Mouse (Mus musculus) left cerebral cortex, postnatal 14 days (tissue): ENCODE results near the gene Sostdc1. TPM values are rescaled to one million over a fixed set of nuclear protein-coding genes. Genes with fewer than 3 reads are reported as not detected.
A peak's percentile ranks its signal among the peaks of the same experiment; 100 is the strongest.

Experiments used
- DNase-seq, 2 experiments: peaks; one replicate each; pipeline ENCODE4 v3.0.0; 2021 to 2022; ENCODE audit warnings: low spot score in 2 of 2, mixed read lengths in 1 of 2
- intact Hi-C: fragments of 180-260 bp; cut with DNase I; formaldehyde crosslinking; loops from one replicate; pipeline ENCODE4 v1.15.1; 2025
- long read RNA-seq, 2 experiments: library from polyadenylated mRNA; stranded (forward); transcript quantifications; one replicate each; pipeline ENCODE4 v2.0.0; 2021
- total RNA-seq, 2 experiments: library from RNA; stranded (reverse); gene quantifications; 2 replicates each; pipeline ENCODE4 v1.2.3; 2021

The Sostdc1 gene
- 1 to 10 TPM; 5.5 TPM for total RNA-seq
- long read RNA-seq, experiment 1, partial matches to known transcripts = 0 of 2 reads
- long read RNA-seq, experiment 1, other reads (novel, unspliced or antisense) = 0 of 2 reads
- long read RNA-seq, experiment 2, transcript Sostdc1-201 (2 exons, 1,781 nt) = major isoform, 7 of 7 reads
- long read RNA-seq, experiment 2, partial matches to known transcripts = 0 of 7 reads
- long read RNA-seq, experiment 2, other reads (novel, unspliced or antisense) = 0 of 7 reads

GRCm38 (mm10) chr12:36313916-36314315 is at the start of gene Sostdc1:
Gene Sostdc1 (plus strand): TSS chr12:36314139.
- no peak for DNase-seq
- intact Hi-C loops = no loop called here

GRCm38 (mm10) chr12:36267670-36268246 is 46.2 kb upstream of the Sostdc1 start:
- no peak for DNase-seq
- intact Hi-C loops = no loop called here

- intact Hi-C loops = no loop called here
Observed at GRCm38 (mm10) chr12:36274823-36275222, 39.1 kb upstream of the Sostdc1 start.

GRCm38 (mm10) chr12:36289634-36290033 is 24.3 kb upstream of the Sostdc1 start:
- intact Hi-C loops = no loop called here
- DNase-seq = no peak

More at GRCm38 (mm10) chr12:36274823-36275222, 39.1 kb upstream of the Sostdc1 start:
- DNase-seq = peak in 1 of 2 experiments; percentile 4

- DNase-seq = no peak
- intact Hi-C loops = no loop called here
Observed at GRCm38 (mm10) chr12:36290465-36290864, 23.5 kb upstream of the Sostdc1 start.

- intact Hi-C loops = no loop called here
- DNase-seq = no peak
Observed at GRCm38 (mm10) chr12:36291346-36291745, 22.6 kb upstream of the Sostdc1 start.

- intact Hi-C loops = no loop called here
- no peak for DNase-seq
Observed at GRCm38 (mm10) chr12:36302326-36302725, 11.6 kb upstream of the Sostdc1 start.

GRCm38 (mm10) chr12:36302905-36303642 is 10.9 kb upstream of the Sostdc1 start:
- intact Hi-C loops = no loop called here

GRCm38 (mm10) chr12:36308737-36309420 is 5.1 kb upstream of the Sostdc1 start:
- no peak for DNase-seq
- intact Hi-C loops = no loop called here

More at GRCm38 (mm10) chr12:36302905-36303642, 10.9 kb upstream of the Sostdc1 start:
- DNase-seq = no peak

GRCm38 (mm10) chr12:36313015-36313414 is 924 bp upstream of the Sostdc1 start:
- intact Hi-C loops = no loop called here
- no peak for DNase-seq

GRCm38 (mm10) chr12:36314446-36314845 is 507 bp downstream of the Sostdc1 start:
- DNase-seq = no peak
- intact Hi-C loops = no loop called here

- DNase-seq = no peak
- intact Hi-C loops = no loop called here
Observed at GRCm38 (mm10) chr12:36315527-36315926, 1.6 kb downstream of the Sostdc1 start.

GRCm38 (mm10) chr12:36316056-36316455 is 2.1 kb downstream of the Sostdc1 start:
- DNase-seq = no peak
- intact Hi-C loops = no loop called here

GRCm38 (mm10) chr12:36317036-36317819 is 3.3 kb downstream of the Sostdc1 start:
- DNase-seq = peak in 1 of 2 experiments; percentile 17
- intact Hi-C loops = no loop called here

GRCm38 (mm10) chr12:36317820-36318135 is 3.8 kb downstream of the Sostdc1 start:
- intact Hi-C loops = no loop called here

GRCm38 (mm10) chr12:36326101-36326521 is 12.2 kb downstream of the Sostdc1 start:
- intact Hi-C loops = no loop called here
- no peak for DNase-seq

More at GRCm38 (mm10) chr12:36317820-36318135, 3.8 kb downstream of the Sostdc1 start:
- no peak for DNase-seq

- DNase-seq = no peak
- intact Hi-C loops = no loop called here
Observed at GRCm38 (mm10) chr12:36332676-36333075, 18.7 kb downstream of the Sostdc1 start.

GRCm38 (mm10) chr12:36333837-36334281 is 19.9 kb downstream of the Sostdc1 start:
- DNase-seq = peak; percentile 6 to 40
- intact Hi-C loops = no loop called here

GRCm38 (mm10) chr12:36344131-36344530 is 30.2 kb downstream of the Sostdc1 start:
- DNase-seq = no peak
- intact Hi-C loops = no loop called here
